Comparison of ENCODE assay signal across 7 mouse cellular contexts in the genomic region with DNA sequence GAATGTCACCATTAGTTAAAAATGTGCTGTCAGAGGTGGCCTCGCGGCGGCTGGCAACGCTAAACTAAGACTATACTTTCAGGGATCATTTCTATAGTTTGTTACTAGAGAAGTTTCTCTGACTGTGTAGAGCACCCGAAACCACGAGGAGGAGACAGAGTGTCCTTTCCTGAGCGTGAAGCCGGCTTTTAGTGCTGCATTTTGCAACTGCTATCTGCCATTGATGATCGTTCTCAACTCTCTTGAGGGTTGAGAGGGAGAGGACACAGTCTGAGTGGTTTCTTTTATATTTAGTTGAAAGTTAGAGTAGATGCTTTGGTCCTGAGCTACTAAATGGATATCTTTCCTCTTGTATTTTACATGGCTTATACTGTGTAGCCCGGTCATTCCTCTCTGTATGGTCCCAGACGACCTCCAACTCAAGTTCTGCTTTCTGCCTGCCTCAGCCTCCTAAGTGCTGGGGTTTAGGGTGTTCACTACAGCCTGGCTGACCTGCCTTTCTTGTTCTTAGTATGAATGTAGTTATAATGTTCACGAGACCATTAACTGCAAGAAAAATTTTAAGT. TPM values are rescaled to one million over a fixed set of nuclear protein-coding genes. Genes with fewer than 3 reads are reported as not detected.
DNase-seq lines count a peak whose midpoint lies in the region; ATAC-seq lines count a peak whose summit lies in the region.

No protein-coding gene starts in this region.

- peak overlapping the region; percentile 87 for H3K4me3 ChIP-seq in hindbrain, embryonic 15.5 days

- WGBS in hindbrain, embryonic 15.5 days: under 1% methylated on average over 12 of the region's 12 CpGs

- H3K9ac ChIP-seq in hindbrain, embryonic 15.5 days: peak overlapping the region; percentile 36

- peak overlapping the region; percentile 71 for H3K4me2 ChIP-seq in hindbrain, embryonic 15.5 days

- peak overlapping the region; percentile 96 for H3K27ac ChIP-seq in hindbrain, embryonic 15.5 days (replicated peaks)

- H3K27me3 ChIP-seq in hindbrain, embryonic 15.5 days: no peaks in the 10 kb centered on the region

- peaks cover 4% of the 10 kb centered on the region for H3K36me3 ChIP-seq in hindbrain, embryonic 15.5 days

- H3K4me1 ChIP-seq in hindbrain, embryonic 15.5 days (replicated peaks): peaks cover 16% of the 10 kb centered on the region

- ATAC-seq in hindbrain, embryonic 15.5 days (ENCODE audit: low FRiP score, low read depth): peak; percentile 79
- peak; percentile 68 for ATAC-seq in megakaryocyte progenitor cell, adult 5-6 weeks (replicated peaks; ENCODE audit: poor library complexity)

- peak; percentile 99 for DNase-seq in R1 (ENCODE audit: low read depth, low spot score)
- peak; percentile 53 to 64 for DNase-seq in cerebellum, postnatal 14 days
- peak; percentile 67 for DNase-seq in gastrocnemius, adult 18-20 months (ENCODE audit: low spot score)
- peak; percentile 70 to 72 for DNase-seq in left cerebral cortex, postnatal 10 days (ENCODE audit: extremely low spot score in 1 of 2, low spot score in 2 of 2)
- DNase-seq in right cerebral cortex, postnatal 14 days: peak; percentile 49

- H3K9me3 ChIP-seq in hindbrain, embryonic 15.5 days: no peaks in the 10 kb centered on the region

- intact Hi-C loops in left cerebral cortex, postnatal 10 days (cut with DNase I): loop anchor here (1.0 kb wide), 2 partner anchors 44 to 267 kb away; a partner anchor contains a TSS

RNA-seq across cellular contexts. Expression of a gene that starts 0.6 kb away (rescaled TPM):
- total RNA-seq in gastrocnemius, adult 18-20 months (2021): 10 to 100 TPM; 27.1 to 34.8 TPM
- 77.2 and 79.3 TPM in 2 replicates for polyA plus RNA-seq in hindbrain, embryonic 15.5 days (2015; fragmentation: Nextera tagmentation; extraction: Ambion mirVana)
- 10 to 100 TPM; 25.1 to 28.8 TPM for total RNA-seq in left cerebral cortex, postnatal 10 days (2021)
- total RNA-seq in megakaryocyte progenitor cell, adult 5-6 weeks (2015): 69.0 and 87.6 TPM in 2 replicates
- total RNA-seq in megakaryocyte progenitor cell, adult 5-6 weeks (2017): 219 and 265 TPM in 2 replicates

RNA-seq across cellular contexts. Expression of a gene that starts 11.6 kb away (rescaled TPM):
- 10 to 100 TPM; 15.6 to 16.1 TPM for total RNA-seq in gastrocnemius, adult 18-20 months (2021)
- 63.7 and 66.1 TPM in 2 replicates for polyA plus RNA-seq in hindbrain, embryonic 15.5 days (2015; fragmentation: Nextera tagmentation; extraction: Ambion mirVana)
- 10 to 100 TPM; 25.9 to 30.9 TPM for total RNA-seq in left cerebral cortex, postnatal 10 days (2021)
- 97.3 and 109 TPM in 2 replicates for total RNA-seq in megakaryocyte progenitor cell, adult 5-6 weeks (2015)
- 184 and 213 TPM in 2 replicates for total RNA-seq in megakaryocyte progenitor cell, adult 5-6 weeks (2017)

RNA-seq across cellular contexts. Expression of a gene that starts 43.5 kb away (rescaled TPM):
- 100 to 1,000 TPM; 133 to 436 TPM for total RNA-seq in gastrocnemius, adult 18-20 months (2021)
- 39.5 and 41.8 TPM in 2 replicates for polyA plus RNA-seq in hindbrain, embryonic 15.5 days (2015; fragmentation: Nextera tagmentation; extraction: Ambion mirVana)
- 10 to 100 TPM; 47.5 to 50.0 TPM for total RNA-seq in left cerebral cortex, postnatal 10 days (2021)
- 153 and 160 TPM in 2 replicates for total RNA-seq in megakaryocyte progenitor cell, adult 5-6 weeks (2015)
- total RNA-seq in megakaryocyte progenitor cell, adult 5-6 weeks (2017): 170 and 202 TPM in 2 replicates

Comparison
In these comparisons a context has a peak if more than half of its experiments do, and no peak if none do; other contexts are left out.
1. Peak in every context shown above with its lines: DNase-seq, ATAC-seq, H3K4me3 ChIP-seq and H3K27ac ChIP-seq.
2. DNase-seq: peak in every context shown above with its lines; median percentile 99 in R1; 71 in left cerebral cortex, postnatal 10 days; 67 in gastrocnemius, adult 18-20 months; 58 in cerebellum, postnatal 14 days; 49 in right cerebral cortex, postnatal 14 days.